Mouse (Mus musculus) hindbrain, embryonic 10.5 days (tissue): Measurements from ENCODE around the gene Ctnnb1. TPM values are rescaled to one million over a fixed set of nuclear protein-coding genes. Genes with fewer than 3 reads are reported as not detected.
"Not testable (repeated sequence)": the region's sequence is repeated elsewhere in the genome, so short reads cannot be mapped to it uniquely, and the experiment has no call there.

Experiments
- DNase-seq: peaks from one replicate; pipeline ENCODE4 v3.0.0-alpha.2; 2017; ENCODE audit warnings: low spot score
- H3K27ac ChIP-seq: fragments of 300-500 bp; sonication (generic); 2 replicates; pipeline ENCODE4 v1.5.1; 2016; ENCODE audit warnings: mild to moderate bottlenecking, moderate library complexity
- H3K27me3 ChIP-seq: fragments of 300-500 bp; sonication (generic); 2 replicates; pipeline ENCODE4 v1.6.1; 2016; ENCODE audit warnings: mild to moderate bottlenecking; ENCODE audit not compliant: poor library complexity, insufficient read depth, severe bottlenecking
- H3K36me3 ChIP-seq: fragments of 300-500 bp; sonication (generic); 2 replicates; pipeline ENCODE4 v1.6.1; 2016; ENCODE audit warnings: mild to moderate bottlenecking, moderate library complexity
- H3K4me1 ChIP-seq: fragments of 300-500 bp; sonication (generic); replicated peaks from 2 replicates; pipeline ENCODE4 v1.6.1; 2016; ENCODE audit warnings: mild to moderate bottlenecking
- H3K4me3 ChIP-seq: fragments of 300-500 bp; sonication (generic); 2 replicates; pipeline ENCODE4 v1.5.1; 2016; ENCODE audit warnings: mild to moderate bottlenecking, moderate library complexity
- H3K9me3 ChIP-seq: fragments of 300-500 bp; sonication (generic); 2 replicates; pipeline ENCODE4 v1.6.1; 2016; ENCODE audit warnings: mild to moderate bottlenecking, moderate library complexity
- WGBS: fragments of 180-500 bp; shearing (Covaris S2); methylation state at CpG from one replicate; pipeline ENCODE4 v1.1.7; 2016; 5-methylcytosine and 5-hydroxymethylcytosine counted together
- polyA plus RNA-seq: library from polyadenylated mRNA; unstranded; fragments of >200 nt; fragmentation: Nextera tagmentation; extraction: Ambion mirVana; gene quantifications from 2 replicates; pipeline ENCODE4 v1.2.1, GENCODE M21; 2016

The Ctnnb1 gene
- polyA plus RNA-seq, 1 experiment from 2014 or later = 496 TPM

GRCm38 (mm10) chr9:120902562-120902961, 26.5 kb upstream of the Ctnnb1 start:
- Histone ChIP-seq H3K4me1 (peaks cover 22% of the 10 kb centered on the region), H3K9me3 (no peaks in the 10 kb centered on the region), H3K4me3 (no peak overlapping the region), H3K27me3 (no peaks in the 10 kb centered on the region), H3K27ac (no peak overlapping the region), H3K36me3 (no peaks in the 10 kb centered on the region)
- DNase-seq = no peak
- 81% methylated on average over 8 of the region's 8 CpGs for WGBS

- DNase-seq = no peak
- no peak overlapping the region for H3K4me3 ChIP-seq
- no peaks in the 10 kb centered on the region for H3K36me3 ChIP-seq
- 84% methylated on average over 6 of the region's 6 CpGs for WGBS
- no peak overlapping the region for H3K27ac ChIP-seq
- no peaks in the 10 kb centered on the region for H3K9me3 ChIP-seq
- H3K27me3 ChIP-seq = no peaks in the 10 kb centered on the region
- peaks cover 14% of the 10 kb centered on the region for H3K4me1 ChIP-seq
Measured at GRCm38 (mm10) chr9:120908461-120908860, 20.6 kb upstream of the Ctnnb1 start.

GRCm38 (mm10) chr9:120913152-120913551, 15.9 kb upstream of the Ctnnb1 start:
- peaks cover 8% of the 10 kb centered on the region; the same call in 1 of the 2 replicates for H3K4me1 ChIP-seq
- 0 out of 2 replicates have a peak, but pooled peaks cover 2% of the 10 kb centered on the region for H3K9me3 ChIP-seq
- no peaks in the 10 kb centered on the region for H3K36me3 ChIP-seq
- H3K4me3 ChIP-seq = no peak overlapping the region
- DNase-seq = no peak
- no peak overlapping the region for H3K27ac ChIP-seq
- no peaks in the 10 kb centered on the region for H3K27me3 ChIP-seq
- WGBS = 86% methylated on average over 13 of the region's 13 CpGs

- Histone ChIP-seq H3K4me1 (peaks cover 11% of the 10 kb centered on the region; the same call in 1 of the 2 replicates), H3K27me3 (no peaks in the 10 kb centered on the region), H3K4me3 (no peak overlapping the region), H3K9me3 (0 out of 2 replicates have a peak, but pooled peaks cover 2% of the 10 kb centered on the region), H3K36me3 (no peaks in the 10 kb centered on the region), H3K27ac (no peak overlapping the region)
- 92% methylated on average over 4 of the region's 4 CpGs for WGBS
- DNase-seq = no peak
Measured at GRCm38 (mm10) chr9:120914429-120914828, 14.6 kb upstream of the Ctnnb1 start.

- Histone ChIP-seq H3K27me3 (no peaks in the 10 kb centered on the region), H3K4me3 (no peak overlapping the region), H3K4me1 (peaks cover 11% of the 10 kb centered on the region; the same call in 1 of the 2 replicates), H3K27ac (no peak overlapping the region), H3K36me3 (no peaks in the 10 kb centered on the region), H3K9me3 (0 out of 2 replicates have a peak, but pooled peaks cover 2% of the 10 kb centered on the region)
- DNase-seq = no peak
- 90% methylated on average over 14 of the region's 14 CpGs for WGBS
Measured at GRCm38 (mm10) chr9:120914877-120915459, 14.0 kb upstream of the Ctnnb1 start.

- DNase-seq, H3K9me3 ChIP-seq, H3K36me3 ChIP-seq, H3K27me3 ChIP-seq, H3K4me3 ChIP-seq, H3K4me1 ChIP-seq, H3K27ac ChIP-seq: not testable (repeated sequence)
- WGBS = 96% methylated on average over 2 of the region's 2 CpGs
Measured at GRCm38 (mm10) chr9:120917619-120918018, 11.4 kb upstream of the Ctnnb1 start.

GRCm38 (mm10) chr9:120918211-120918610, 10.8 kb upstream of the Ctnnb1 start:
- no peaks in the 10 kb centered on the region for H3K36me3 ChIP-seq
- WGBS = 86% methylated on average over 5 of the region's 5 CpGs
- H3K9me3 ChIP-seq = 0 out of 2 replicates have a peak, but pooled peaks cover 2% of the 10 kb centered on the region
- DNase-seq = no peak
- H3K4me3 ChIP-seq = no peak overlapping the region
- H3K27me3 ChIP-seq = no peaks in the 10 kb centered on the region
- H3K27ac ChIP-seq = no peak overlapping the region
- peaks cover 14% of the 10 kb centered on the region; the same call in 1 of the 2 replicates for H3K4me1 ChIP-seq

GRCm38 (mm10) chr9:120918642-120919041, 10.4 kb upstream of the Ctnnb1 start:
- Histone ChIP-seq H3K9me3 (0 out of 2 replicates have a peak, but pooled peaks cover 2% of the 10 kb centered on the region), H3K27ac (no peak overlapping the region), H3K27me3 (no peaks in the 10 kb centered on the region), H3K4me1 (peaks cover 14% of the 10 kb centered on the region; the same call in 1 of the 2 replicates), H3K36me3 (no peaks in the 10 kb centered on the region), H3K4me3 (no peak overlapping the region)
- DNase-seq = no peak
- 59% methylated on average over 6 of the region's 6 CpGs for WGBS

- Histone ChIP-seq H3K9me3 (0 out of 2 replicates have a peak, but pooled peaks cover 2% of the 10 kb centered on the region), H3K4me1 (peaks cover 14% of the 10 kb centered on the region; the same call in 1 of the 2 replicates), H3K27ac (no peak overlapping the region), H3K27me3 (no peaks in the 10 kb centered on the region), H3K4me3 (no peak overlapping the region), H3K36me3 (no peaks in the 10 kb centered on the region)
- 81% methylated on average over 5 of the region's 5 CpGs for WGBS
- DNase-seq = no peak
Measured at GRCm38 (mm10) chr9:120919130-120919529, 9.9 kb upstream of the Ctnnb1 start.

GRCm38 (mm10) chr9:120926126-120926525, 2.9 kb upstream of the Ctnnb1 start:
- DNase-seq = no peak
- no peak overlapping the region for H3K27ac ChIP-seq
- H3K36me3 ChIP-seq = no peaks in the 10 kb centered on the region
- no peaks in the 10 kb centered on the region for H3K9me3 ChIP-seq
- H3K27me3 ChIP-seq = no peaks in the 10 kb centered on the region
- 74% methylated on average over 1 of the region's 1 CpGs for WGBS
- no peak overlapping the region for H3K4me3 ChIP-seq
- peaks cover 18% of the 10 kb centered on the region for H3K4me1 ChIP-seq

- Histone ChIP-seq H3K27me3 (no peaks in the 10 kb centered on the region), H3K9me3 (no peaks in the 10 kb centered on the region), H3K4me1 (peaks cover 18% of the 10 kb centered on the region), H3K4me3 (no peak overlapping the region), H3K27ac (no peak overlapping the region), H3K36me3 (no peaks in the 10 kb centered on the region)
- no peak for DNase-seq
- WGBS = 30% methylated on average over 9 of the region's 9 CpGs
Measured at GRCm38 (mm10) chr9:120926939-120927606, 1.9 kb upstream of the Ctnnb1 start.

- Histone ChIP-seq H3K27me3 (no peaks in the 10 kb centered on the region), H3K9me3 (no peaks in the 10 kb centered on the region), H3K36me3 (no peaks in the 10 kb centered on the region), H3K4me3 (no peak overlapping the region), H3K4me1 (peaks cover 27% of the 10 kb centered on the region), H3K27ac (no peak overlapping the region)
- 91% methylated on average over 12 of the region's 12 CpGs for WGBS
- no peak for DNase-seq
Measured at GRCm38 (mm10) chr9:120930021-120930420, 1.0 kb downstream of the Ctnnb1 start.

- Histone ChIP-seq H3K4me3 (no peak overlapping the region), H3K27me3 (no peaks in the 10 kb centered on the region), H3K9me3 (no peaks in the 10 kb centered on the region), H3K4me1 (peaks cover 35% of the 10 kb centered on the region), H3K36me3 (no peaks in the 10 kb centered on the region), H3K27ac (no peak overlapping the region)
- DNase-seq = no peak
- 78% methylated on average over 8 of the region's 8 CpGs for WGBS
Measured at GRCm38 (mm10) chr9:120930811-120931210, 1.8 kb downstream of the Ctnnb1 start.
